Mouse (Mus musculus) c-Kit-positive CD71-negative TER-119-negative erythroid progenitor cells, embryonic 14.5 days (primary cell): ENCODE data around the gene Carmil1.

Experiments
- DNase-seq: peaks from one replicate; pipeline ENCODE4 v3.0.0-alpha.2; 2013; ENCODE audit warnings: low read depth

The Carmil1 gene

DNA sequence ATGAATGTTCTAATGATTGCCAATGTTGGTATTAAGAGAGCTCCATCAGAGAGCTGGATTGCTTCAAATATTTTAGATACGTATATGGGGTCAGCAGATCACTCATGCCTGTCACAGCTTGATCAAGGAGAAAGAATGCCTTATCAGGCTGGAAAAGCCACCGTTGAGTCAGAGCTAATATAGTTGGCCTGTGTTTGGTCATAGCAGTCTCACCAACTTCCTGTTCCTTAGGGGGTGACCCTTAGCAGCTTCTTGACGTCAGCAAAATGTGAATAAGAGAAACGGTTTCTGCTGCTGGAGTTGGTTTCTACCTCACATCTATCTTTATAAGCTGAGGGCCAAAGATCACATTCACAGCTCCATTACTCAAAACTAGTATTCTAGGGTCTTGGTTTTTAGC lies 176.6 kb downstream of the Carmil1 start:
- peak; percentile 28 for DNase-seq

DNA sequence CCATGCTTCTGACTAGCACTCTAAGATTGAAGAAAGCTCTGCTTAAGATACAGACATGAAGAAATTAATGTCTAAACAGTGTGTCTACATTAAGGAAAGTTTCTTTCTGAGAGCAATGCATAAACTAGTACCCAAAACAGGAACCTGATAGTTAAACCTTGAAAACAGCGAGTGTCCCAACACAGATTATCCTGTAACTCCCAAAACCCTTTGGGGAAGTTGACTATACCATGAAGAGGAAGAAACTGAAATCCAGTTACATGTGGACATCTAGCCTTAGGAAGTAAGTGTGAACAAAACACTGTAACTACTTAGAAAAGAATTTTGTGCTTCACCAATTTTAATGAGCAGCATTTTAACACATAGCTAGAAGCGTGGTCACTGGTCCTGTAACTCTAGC lies 177.4 kb downstream of the Carmil1 start:
- no peak for DNase-seq

DNA sequence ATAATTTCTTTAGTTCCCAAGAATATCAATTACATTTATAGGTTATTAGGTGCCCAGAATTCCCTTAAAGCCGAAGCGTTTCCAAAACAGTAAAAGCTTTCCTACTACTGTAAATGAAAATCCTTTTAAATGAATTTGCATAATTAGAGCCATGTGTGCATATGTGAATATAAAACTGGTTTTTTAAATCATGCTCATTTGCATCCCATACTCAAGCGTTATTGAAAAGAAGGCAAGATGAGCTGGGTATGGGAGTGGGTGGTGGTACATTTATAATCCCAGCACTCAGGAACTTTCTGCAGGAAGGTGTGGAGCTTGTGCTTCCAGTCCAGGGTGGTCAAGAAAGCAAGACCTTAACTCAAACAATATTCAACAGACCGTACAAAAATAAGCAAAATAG lies 178.3 kb downstream of the Carmil1 start:
- no peak for DNase-seq

DNA sequence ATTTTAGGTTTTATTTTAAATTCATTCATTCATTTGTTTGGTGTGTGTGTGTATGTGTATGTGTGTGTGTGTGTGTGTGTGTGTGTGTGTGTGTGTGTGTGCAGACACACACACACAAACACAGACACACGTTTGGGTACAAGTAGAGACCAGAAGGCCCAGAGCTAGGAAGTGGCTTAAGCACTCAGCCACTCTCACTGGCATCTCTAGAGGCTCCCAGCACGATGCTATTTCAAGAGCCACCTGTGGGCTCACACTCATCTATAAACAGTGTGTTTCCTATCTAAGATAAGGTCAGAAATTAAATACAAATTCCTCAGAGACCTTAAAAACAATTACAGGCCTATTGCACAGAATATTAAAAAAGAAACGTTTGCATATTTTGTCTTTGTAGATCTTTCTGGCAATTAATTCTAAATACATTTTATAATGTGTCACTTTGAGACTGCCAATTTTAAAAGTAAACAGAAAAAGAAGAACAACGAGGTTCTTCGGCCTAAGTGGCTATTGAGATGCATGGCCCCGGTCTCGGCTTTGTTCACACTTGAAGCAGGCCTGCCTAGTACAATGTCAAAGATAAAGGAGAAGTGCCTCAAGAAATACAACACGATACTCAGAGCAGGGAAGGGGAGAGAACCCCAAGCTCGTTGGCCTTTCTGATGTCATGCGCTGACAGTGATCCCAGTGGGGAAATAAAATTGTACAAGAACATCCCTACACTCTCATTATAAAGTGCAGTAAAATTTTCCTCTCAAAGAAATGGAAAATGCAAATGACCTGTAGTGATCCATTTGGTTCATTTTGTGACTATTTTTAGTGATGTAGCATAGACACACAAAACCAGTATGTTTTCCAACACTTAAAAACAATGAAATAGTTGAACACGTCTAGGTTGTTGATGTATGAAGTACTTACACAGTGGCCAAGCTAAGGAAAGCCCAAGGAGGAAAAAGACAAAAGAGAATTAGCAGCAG lies 179.2 kb downstream of the Carmil1 start:
- no peak for DNase-seq

DNA sequence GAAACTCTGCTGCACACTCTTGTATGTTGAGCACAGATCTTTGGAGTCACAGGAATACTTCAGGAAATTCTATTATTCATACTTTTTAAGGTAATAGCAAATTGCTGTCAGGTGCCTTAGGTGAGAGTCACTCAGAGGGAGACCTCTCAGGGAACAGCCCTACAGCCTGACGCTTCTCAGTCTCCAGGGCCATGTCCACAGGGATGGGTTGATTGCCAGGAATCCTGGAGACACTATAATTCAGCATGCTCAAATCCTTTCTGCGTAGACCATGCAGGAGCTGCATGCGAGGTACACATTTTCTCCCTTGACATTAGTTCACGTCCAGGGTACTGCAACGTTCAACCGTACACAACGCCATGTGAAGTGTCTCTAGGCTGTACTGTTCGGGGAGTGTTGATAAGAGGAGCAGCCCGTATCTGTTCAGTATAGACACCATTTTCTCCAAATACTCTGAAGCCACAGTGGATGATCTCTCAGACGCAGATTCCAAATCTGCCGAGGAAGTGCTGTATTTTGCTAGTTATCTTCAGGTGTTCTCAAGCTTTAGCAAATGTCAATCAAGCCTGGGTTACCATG lies 180.0 kb downstream of the Carmil1 start:
- no peak for DNase-seq

DNA sequence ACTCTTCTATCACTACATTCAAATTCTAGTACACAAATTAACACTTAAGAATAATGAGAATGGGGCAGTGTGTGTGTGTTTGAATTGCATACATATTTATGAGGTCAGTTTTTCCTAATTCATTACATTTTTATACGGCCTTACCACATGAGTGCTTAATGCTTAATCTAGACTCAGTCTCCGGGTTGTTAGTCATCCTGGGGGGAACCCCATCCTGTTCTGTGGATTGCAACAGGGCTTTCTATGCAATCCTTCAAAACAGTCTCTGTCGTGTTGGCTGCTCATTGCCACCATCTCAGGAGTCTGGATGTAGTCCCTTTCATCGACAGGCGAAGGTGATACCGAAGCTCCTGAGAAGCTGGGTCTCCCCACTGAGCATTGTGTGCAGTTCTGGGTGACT lies 184.0 kb downstream of the Carmil1 start:
- DNase-seq, result no peak

DNA sequence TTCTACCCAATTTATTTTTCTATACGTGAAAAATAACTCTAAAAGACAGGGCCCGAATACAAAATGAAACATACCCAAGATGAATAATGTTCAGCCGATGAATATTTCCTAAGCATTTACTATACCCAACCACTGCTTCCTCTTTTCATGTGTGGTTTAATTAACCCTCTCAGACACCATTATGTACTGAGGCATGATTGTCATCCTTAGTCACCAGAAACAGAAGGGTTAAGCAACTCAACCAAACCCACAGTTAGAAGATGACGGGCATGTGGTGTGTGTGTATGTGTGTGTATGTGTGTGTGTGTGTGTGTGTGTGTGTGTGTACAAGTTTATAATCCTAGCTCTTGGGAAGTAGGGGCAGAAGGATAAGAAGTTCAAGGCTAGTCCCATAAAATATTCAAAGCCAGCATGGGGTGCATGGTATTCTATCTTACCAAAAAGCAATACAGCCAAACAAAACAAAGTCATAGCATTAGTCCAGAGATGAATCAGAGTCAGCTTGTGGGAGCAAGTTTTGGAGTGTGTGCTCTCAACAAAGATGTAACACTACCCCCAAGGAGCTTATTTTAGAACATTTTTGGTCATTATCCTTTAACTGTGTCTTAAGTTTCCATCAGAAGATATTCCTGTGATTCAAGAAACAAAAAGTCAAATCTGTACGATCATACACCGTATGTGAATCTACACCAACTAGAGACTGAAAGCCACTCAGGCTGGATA lies 185.6 kb downstream of the Carmil1 start:
- DNase-seq, result peak; percentile 38

DNA sequence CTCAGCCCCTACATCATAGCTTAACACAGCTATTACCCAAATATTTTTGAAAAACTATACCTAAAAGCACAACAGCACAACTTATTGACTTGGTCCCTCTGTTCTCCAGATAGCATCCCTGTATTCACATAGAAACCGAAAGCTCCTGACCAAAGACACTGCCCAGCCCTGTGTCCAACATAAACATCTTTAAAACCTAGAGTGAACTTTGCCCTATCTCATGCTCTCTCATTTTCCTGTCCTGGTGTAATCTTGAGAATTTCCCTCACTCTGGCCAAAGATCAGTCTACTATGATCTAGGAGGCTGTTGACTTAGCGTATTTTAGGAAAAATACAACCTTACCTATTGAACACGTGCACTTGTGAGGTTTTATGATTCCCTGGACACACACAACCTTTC lies 187.5 kb downstream of the Carmil1 start:
- no peak for DNase-seq

DNA sequence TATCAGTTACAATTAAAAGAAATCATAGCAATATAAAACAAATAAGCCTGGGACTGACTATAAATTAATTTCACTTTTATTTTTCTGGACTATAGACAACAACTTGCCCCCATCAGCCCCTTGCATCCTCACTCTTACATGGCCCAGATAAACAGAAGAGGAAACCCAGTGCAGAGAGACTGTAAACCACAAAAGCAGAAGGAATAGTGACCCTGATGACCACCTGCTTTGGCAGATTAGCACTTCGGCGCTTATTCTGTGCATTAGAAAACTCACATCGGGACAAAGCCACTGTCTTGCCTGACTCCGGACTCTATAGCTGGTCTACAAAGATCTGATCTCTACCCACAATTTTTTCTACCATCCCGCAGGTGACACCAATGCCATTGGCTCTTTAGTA lies 188.5 kb downstream of the Carmil1 start:
- no peak for DNase-seq

DNA sequence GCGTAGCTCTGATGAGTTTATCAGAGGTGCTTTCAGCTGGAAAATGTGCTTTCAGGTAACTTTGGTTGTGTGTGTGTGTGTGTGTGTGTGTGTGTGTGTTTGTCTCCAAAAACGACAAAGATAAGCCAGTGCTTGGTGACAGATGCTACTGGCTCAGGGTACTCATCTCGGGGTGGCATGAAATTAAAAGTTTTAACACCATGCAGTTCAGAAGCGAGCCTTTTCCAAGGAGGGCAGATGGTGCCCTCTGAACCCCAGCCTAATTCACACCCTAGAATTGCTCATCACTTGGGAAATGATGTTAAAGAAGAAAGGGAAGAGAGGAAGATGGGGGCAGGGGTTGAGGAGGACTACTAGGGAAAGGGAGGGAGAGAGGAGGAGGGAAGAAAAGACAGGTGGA lies 198.4 kb downstream of the Carmil1 start:
- no peak for DNase-seq

DNA sequence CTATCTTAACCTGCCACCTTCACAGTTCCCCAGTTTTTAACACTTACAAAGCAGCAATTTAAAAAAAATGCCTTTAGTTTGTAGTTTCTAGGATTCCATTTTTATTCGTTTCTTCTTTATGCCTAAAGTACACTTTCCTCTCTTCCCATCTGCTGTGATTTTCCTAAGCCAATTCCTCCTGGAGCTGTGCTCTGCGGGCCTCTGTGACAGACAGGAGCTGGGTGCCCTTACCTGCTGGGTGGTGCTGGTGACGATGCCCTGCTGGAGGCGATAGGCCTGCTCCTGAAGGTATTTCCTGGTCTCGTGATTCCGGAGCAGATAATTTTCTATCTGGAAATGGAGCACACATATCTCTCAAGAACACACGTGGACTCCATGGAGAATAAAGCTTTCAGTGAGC lies 198.9 kb downstream of the Carmil1 start:
- no peak for DNase-seq

DNA sequence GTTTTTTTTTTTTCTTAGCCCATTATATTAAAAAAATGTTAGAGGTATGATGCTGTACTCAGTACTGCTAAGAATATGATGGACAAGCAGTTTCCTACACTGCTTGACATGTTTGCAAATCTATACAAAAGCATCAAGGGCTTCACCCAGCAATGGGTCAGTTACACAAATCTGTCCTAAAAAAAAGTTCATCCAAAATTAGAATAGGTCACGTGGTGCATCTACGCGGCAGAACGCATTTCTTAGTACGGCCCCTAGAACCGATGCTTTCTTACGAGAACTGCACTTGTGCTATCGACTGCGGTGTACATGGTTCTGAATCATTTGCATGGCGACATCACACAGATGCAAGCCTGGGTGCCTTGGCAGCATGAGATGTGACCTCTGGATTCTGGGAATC lies 208.0 kb downstream of the Carmil1 start:
- no peak for DNase-seq

DNA sequence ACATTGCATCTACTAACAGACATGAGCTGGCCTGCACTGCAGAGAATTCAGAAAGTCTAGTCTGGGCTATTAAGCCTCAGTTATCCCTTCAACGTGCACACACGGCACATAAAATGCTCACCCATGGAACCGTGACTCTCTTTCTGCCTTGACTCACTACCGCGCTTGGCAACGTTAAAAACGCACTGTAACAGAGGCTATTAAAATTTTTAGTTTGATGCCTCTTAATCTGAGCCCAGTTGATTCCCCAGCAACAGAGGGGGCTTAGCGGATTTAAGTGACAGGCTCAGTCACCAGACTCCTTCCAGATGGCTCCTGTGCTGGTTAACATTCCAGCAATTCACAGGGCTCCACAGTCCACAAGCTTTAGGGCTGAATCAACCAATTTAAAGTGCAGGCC lies 213.0 kb downstream of the Carmil1 start:
- DNase-seq, result no peak

DNA sequence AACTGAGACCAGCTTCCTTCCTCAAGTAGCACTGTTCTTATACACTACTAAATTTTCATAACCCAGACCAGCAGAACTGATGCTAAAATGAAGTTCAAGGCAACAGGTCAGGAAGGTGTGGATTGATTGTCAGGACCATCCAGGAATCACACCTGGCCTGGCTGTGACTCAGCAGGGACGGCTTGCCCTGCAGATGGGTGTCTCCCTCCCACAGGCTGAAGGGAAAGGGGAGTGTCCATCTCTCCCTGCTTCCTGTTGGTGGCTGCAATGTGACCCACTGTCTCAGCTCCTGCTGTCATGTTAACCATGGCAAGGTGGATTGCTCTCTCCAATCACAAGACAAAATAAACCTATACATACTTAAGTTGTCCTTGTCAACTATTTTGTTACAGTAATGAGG lies 215.1 kb downstream of the Carmil1 start:
- no peak for DNase-seq

DNA sequence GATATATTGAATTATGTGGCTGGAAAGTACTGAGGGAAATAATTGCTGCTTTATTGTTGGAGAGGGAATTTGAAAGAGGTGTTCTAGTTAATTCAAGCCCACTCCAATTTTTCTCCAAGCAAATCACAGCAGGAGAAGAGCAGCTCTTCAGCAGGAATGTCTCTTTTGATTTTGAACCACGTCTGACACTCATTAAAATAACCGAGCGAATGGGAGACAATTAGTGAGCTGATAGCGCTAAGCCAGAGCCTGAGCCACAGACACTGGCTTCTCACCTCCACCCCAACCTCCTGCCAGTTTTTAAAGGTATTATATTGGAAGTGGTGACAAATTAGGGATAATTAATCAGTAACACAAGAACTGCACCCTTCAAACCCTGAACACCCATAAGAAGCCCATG lies 217.8 kb downstream of the Carmil1 start:
- DNase-seq, result no peak

DNA sequence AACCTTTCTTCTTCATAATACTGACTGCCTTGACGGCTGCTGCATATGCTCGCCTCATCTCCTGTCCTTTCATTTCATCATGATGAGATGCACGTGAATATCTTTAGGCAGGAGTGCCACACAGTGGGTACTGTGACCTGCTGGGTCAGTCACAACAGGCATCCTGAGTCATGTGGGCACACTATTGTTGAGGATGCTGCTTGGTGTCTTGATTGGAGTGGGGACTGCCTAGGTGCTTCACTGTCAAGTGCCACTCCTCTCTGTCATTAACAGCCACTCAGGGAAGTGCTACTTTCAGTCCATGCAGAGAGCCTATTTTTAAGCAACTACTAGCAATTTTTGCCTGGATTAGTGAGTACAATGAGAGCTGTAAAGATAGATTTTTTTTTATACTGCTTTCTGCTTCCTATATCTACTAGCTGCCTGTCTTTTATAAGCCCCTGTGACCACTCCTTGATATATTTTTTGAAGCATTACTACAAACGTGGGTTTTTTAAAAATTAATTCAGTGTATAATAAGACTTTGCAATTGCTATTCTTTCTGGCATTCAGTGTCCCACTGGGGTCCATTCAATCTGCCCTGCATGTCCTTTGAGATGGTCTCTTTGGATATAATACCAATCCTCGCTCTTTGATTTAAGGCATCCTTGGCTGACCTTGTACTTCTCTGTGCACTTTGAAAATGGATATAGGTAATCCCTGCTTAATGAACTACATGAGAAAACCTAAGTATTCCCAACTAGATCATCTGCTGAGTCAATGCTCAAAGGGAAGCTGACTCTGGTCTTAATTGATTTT lies 225.3 kb downstream of the Carmil1 start:
- DNase-seq, result no peak

DNA sequence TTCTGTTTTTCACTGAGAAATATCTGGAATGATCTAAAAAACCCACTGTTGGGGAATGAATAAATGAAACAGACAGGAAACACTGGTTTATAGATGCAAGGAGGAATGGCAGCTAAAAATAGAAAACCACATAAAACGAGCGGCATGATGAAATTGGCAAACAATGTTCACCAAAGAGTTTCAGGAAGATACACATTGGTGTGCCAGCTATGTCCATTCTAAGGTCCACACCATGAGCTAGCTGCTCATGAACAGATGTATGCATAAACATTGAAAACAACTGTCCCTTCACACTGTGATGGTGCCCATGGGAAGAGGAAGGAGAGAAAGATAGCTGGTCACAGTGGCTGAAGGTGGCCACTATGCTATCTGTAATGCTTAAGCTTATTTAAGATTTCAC lies 229.1 kb downstream of the Carmil1 start:
- no peak for DNase-seq

DNA sequence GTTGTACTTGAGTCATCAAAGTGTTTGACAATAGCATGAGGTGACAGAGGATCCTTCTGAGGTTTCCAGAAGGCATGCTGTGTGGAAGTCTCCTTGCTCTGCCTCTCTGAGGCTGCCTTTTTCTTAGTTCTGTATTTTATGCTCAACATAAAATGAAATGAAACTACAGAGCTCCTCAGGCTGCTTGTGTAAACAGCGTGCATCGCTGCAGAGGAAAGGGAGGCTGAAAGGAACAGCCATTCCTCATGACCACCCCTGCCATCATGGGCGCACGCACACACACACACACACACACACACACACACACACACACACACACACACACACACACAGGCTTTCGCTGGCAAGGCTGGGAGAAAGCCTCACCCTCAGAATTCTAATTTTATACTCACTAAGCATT lies 230.3 kb downstream of the Carmil1 start:
- no peak for DNase-seq

DNA sequence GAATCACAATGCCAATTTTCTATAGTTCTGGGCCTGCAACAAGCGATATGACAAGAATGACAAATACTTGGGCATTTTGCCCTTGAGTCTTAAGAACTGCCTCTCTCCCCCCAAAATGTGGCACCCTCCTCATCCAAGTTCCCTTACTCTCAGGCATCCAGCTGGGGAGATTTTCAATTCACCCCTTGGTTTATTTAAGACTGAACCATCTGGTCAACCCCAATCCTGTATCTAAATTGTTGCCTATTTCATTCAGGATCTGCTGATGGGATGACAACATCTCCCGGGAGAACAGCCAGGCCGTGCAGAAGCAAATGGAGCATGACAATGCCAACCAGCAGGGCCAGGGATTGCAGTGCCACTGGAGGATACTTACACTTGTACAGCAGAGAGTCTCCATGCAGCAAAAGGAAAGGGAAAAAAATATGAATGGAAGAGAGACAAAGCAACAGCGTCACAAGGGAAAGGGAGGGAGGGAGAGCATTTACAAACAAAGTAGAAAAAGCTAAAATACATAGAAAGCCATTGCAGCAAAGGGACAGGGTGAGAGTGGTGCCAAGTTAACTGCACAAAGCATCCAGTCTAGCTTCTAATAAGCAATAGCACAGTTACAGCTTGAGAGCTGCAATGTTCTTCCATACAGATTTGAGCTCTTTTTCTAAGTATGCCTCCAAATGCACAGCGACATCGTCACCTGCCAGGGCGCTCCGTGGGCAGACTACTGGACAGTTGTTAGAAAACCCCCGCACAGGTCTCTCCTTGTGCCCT lies 231.1 kb downstream of the Carmil1 start:
- no peak for DNase-seq

DNA sequence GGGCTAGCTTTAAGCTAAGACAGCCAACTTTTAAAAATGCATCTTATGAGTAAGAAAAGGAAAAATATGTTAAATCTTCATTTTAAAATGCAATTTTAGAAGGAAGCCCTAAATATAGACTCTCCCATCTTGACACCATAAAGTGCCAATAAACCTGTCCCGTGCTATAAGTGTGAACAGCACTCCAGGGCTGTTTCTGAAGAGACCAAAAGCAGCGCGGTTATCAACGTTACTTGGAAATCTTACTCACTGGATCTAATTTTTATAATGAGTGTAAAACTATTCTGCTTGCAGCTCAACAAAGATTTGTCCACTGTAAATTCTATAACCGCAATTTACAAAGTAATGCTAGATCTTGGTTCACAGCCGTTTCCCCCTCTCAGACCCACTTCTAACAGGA lies 232.0 kb downstream of the Carmil1 start:
- no peak for DNase-seq

DNA sequence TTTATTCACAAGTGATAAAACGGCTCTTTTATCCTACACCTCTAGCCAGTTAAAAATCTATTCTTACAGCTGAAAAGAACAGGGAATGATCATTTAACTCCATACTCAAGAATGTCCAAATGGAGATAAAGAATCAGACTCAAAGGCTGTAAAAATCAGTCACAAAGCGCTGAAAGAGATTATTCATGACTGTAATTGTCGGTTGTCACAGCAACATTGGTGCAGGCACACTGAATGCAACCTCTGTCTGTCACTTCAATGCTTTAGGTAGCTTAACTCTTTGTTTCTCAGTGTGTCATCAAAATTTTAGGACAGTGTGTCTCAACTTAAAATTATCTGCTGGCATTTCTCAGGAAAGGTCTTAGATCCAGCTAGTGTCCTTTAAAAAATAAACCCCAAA lies 235.3 kb downstream of the Carmil1 start:
- DNase-seq, result no peak
